Mouse (Mus musculus): ENCODE data around the gene Pih1d1. TPM values are rescaled to one million over a fixed set of nuclear protein-coding genes. Genes with fewer than 3 reads are reported as not detected.
A peak's percentile ranks its signal among the peaks of the same experiment; 100 is the strongest.
"Not testable (repeated sequence)": the region's sequence is repeated elsewhere in the genome, so short reads cannot be mapped to it uniquely, and the experiment has no call there.

The Pih1d1 gene
- polyA plus RNA-seq, 1 experiment from 2014 or later: 98.8 TPM

- peaks cover 56% of the 10 kb centered on the region for H3K27me3 ChIP-seq
- peak overlapping the region; percentile 65; the same call in 1 of the 2 replicates for H3K4me2 ChIP-seq
- H3K9ac ChIP-seq: no peak overlapping the region
- H3K36me3 ChIP-seq: 0 out of 2 replicates have a peak, but pooled peaks cover 10% of the 10 kb centered on the region
- peaks cover 21% of the 10 kb centered on the region for H3K4me1 ChIP-seq (replicated peaks)
- H3K27ac ChIP-seq (replicated peaks): no peak overlapping the region
- 75% methylated on average over 9 of the region's 9 CpGs for WGBS
- no peaks in the 10 kb centered on the region for H3K9me3 ChIP-seq
- no peak for ATAC-seq (ENCODE audit: low FRiP score, low read depth)
- H3K4me3 ChIP-seq: no peak overlapping the region
Measured at GRCm38 (mm10) chr7:45162996-45163615, 9.0 kb downstream of the Pih1d1 start.

GRCm38 (mm10) chr7:45163735-45164490 lies 9.8 kb downstream of the Pih1d1 start, which contains the start of gene Slc17a7:
TSS of gene Slc17a7 (plus strand) at chr7:45163949.
- 0 out of 2 replicates have a peak, but pooled peaks cover 8% of the 10 kb centered on the region for H3K36me3 ChIP-seq
- no peak for ATAC-seq (ENCODE audit: low FRiP score, low read depth)
- no peak within 1 kb of the TSS for H3K27ac ChIP-seq (replicated peaks)
- peak within 1 kb of the TSS; percentile 37; the same call in 1 of the 2 replicates for H3K9ac ChIP-seq
- H3K27me3 ChIP-seq: peaks cover 64% of the 10 kb centered on the region
- peaks cover 28% of the 10 kb centered on the region for H3K4me1 ChIP-seq (replicated peaks)
- H3K9me3 ChIP-seq: no peaks in the 10 kb centered on the region
- H3K4me3 ChIP-seq: peak within 1 kb of the TSS; percentile 37
- 1% methylated on average over 25 of the region's 41 CpGs for WGBS
- H3K4me2 ChIP-seq: peak within 1 kb of the TSS; percentile 87

- H3K27me3 ChIP-seq: peaks cover 74% of the 10 kb centered on the region
- no peak overlapping the region for H3K4me3 ChIP-seq
- H3K4me2 ChIP-seq: no peak overlapping the region
- H3K9me3 ChIP-seq: no peaks in the 10 kb centered on the region
- 74% methylated on average over 5 of the region's 5 CpGs for WGBS
- H3K4me1 ChIP-seq (replicated peaks): peaks cover 28% of the 10 kb centered on the region
- no peak overlapping the region for H3K27ac ChIP-seq (replicated peaks)
- H3K9ac ChIP-seq: no peak overlapping the region
- H3K36me3 ChIP-seq: 0 out of 2 replicates have a peak, but pooled peaks cover 6% of the 10 kb centered on the region
- no peak for ATAC-seq (ENCODE audit: low FRiP score, low read depth)
Measured at GRCm38 (mm10) chr7:45164833-45165232, 10.7 kb downstream of the Pih1d1 start.

- no peak overlapping the region for H3K4me2 ChIP-seq
- H3K4me3 ChIP-seq: no peak overlapping the region
- H3K4me1 ChIP-seq (replicated peaks): peaks cover 28% of the 10 kb centered on the region
- no peaks in the 10 kb centered on the region for H3K9me3 ChIP-seq
- 50% methylated on average over 11 of the region's 11 CpGs for WGBS
- no peak overlapping the region for H3K27ac ChIP-seq (replicated peaks)
- 0 out of 2 replicates have a peak, but pooled peaks cover 2% of the 10 kb centered on the region for H3K36me3 ChIP-seq
- peaks cover 80% of the 10 kb centered on the region for H3K27me3 ChIP-seq
- ATAC-seq (ENCODE audit: low FRiP score, low read depth): no peak
- H3K9ac ChIP-seq: no peak overlapping the region
Measured at GRCm38 (mm10) chr7:45165701-45166100, 11.6 kb downstream of the Pih1d1 start.

- Histone ChIP-seq H3K4me3 (no peak overlapping the region), H3K36me3 (no peaks in the 10 kb centered on the region), H3K4me2 (no peak overlapping the region), H3K9ac (no peak overlapping the region), H3K4me1 (replicated peaks) (peaks cover 28% of the 10 kb centered on the region), H3K27ac (replicated peaks) (no peak overlapping the region), H3K9me3 (no peaks in the 10 kb centered on the region), H3K27me3 (peaks cover 80% of the 10 kb centered on the region)
- no peak for ATAC-seq (ENCODE audit: low FRiP score, low read depth)
- 28% methylated on average over 9 of the region's 10 CpGs for WGBS
Measured at GRCm38 (mm10) chr7:45166950-45167401, 12.9 kb downstream of the Pih1d1 start.

GRCm38 (mm10) chr7:45167761-45168445 lies 13.8 kb downstream of the Pih1d1 start:
- WGBS: 3% methylated on average over 19 of the region's 19 CpGs
- no peak for ATAC-seq (ENCODE audit: low FRiP score, low read depth)
- Histone ChIP-seq H3K36me3 (no peaks in the 10 kb centered on the region), H3K9me3 (no peaks in the 10 kb centered on the region), H3K27me3 (peaks cover 79% of the 10 kb centered on the region), H3K4me2 (peak overlapping the region; percentile 47; the same call in 1 of the 2 replicates), H3K9ac (no peak overlapping the region), H3K4me1 (replicated peaks) (peaks cover 19% of the 10 kb centered on the region), H3K4me3 (0 out of 2 replicates have a peak overlapping the region, but pooled peaks have one; percentile 20), H3K27ac (replicated peaks) (no peak overlapping the region)

GRCm38 (mm10) chr7:45168656-45169055 lies 14.6 kb downstream of the Pih1d1 start:
- ATAC-seq (ENCODE audit: low FRiP score, low read depth): no peak
- peaks cover 75% of the 10 kb centered on the region for H3K27me3 ChIP-seq

GRCm38 (mm10) chr7:45169495-45169894 lies 15.4 kb downstream of the Pih1d1 start:
- WGBS: 94% methylated on average over 3 of the region's 3 CpGs
- no peak overlapping the region for H3K4me2 ChIP-seq
- peaks cover 75% of the 10 kb centered on the region for H3K27me3 ChIP-seq

More at GRCm38 (mm10) chr7:45168656-45169055, 14.6 kb downstream of the Pih1d1 start:
- Histone ChIP-seq H3K27ac (replicated peaks) (no peak overlapping the region), H3K9ac (no peak overlapping the region), H3K4me1 (replicated peaks) (peaks cover 18% of the 10 kb centered on the region), H3K4me3 (peak overlapping the region; percentile 20), H3K9me3 (no peaks in the 10 kb centered on the region), H3K36me3 (no peaks in the 10 kb centered on the region), H3K4me2 (peak overlapping the region; percentile 47)
- WGBS: 3% methylated on average over 24 of the region's 24 CpGs

GRCm38 (mm10) chr7:45172974-45173373 lies 18.9 kb downstream of the Pih1d1 start:
- no peak for ATAC-seq (ENCODE audit: low FRiP score, low read depth)
- Histone ChIP-seq H3K9ac (no peak overlapping the region), H3K4me1 (replicated peaks) (peaks cover 25% of the 10 kb centered on the region), H3K4me3 (no peak overlapping the region), H3K27me3 (peaks cover 75% of the 10 kb centered on the region), H3K4me2 (no peak overlapping the region), H3K27ac (replicated peaks) (no peak overlapping the region), H3K9me3 (no peaks in the 10 kb centered on the region), H3K36me3 (no peaks in the 10 kb centered on the region)
- WGBS: 61% methylated on average over 7 of the region's 7 CpGs

More at GRCm38 (mm10) chr7:45169495-45169894, 15.4 kb downstream of the Pih1d1 start:
- H3K4me1 ChIP-seq (replicated peaks): peaks cover 12% of the 10 kb centered on the region
- H3K36me3 ChIP-seq: no peaks in the 10 kb centered on the region
- no peak for ATAC-seq (ENCODE audit: low FRiP score, low read depth)
- no peaks in the 10 kb centered on the region for H3K9me3 ChIP-seq
- no peak overlapping the region for H3K9ac ChIP-seq
- no peak overlapping the region for H3K27ac ChIP-seq (replicated peaks)
- no peak overlapping the region for H3K4me3 ChIP-seq

- not testable (repeated sequence) for H3K9me3 ChIP-seq; H3K4me3 ChIP-seq; H3K9ac ChIP-seq; ATAC-seq (ENCODE audit: low FRiP score, low read depth); H3K4me2 ChIP-seq; H3K36me3 ChIP-seq; H3K27ac ChIP-seq (replicated peaks)
- H3K4me1 ChIP-seq (replicated peaks): peaks cover 18% of the 10 kb centered on the region
- peaks cover 75% of the 10 kb centered on the region for H3K27me3 ChIP-seq
- WGBS: 69% methylated on average over 1 of the region's 1 CpGs
Measured at GRCm38 (mm10) chr7:45173772-45174171, 19.7 kb downstream of the Pih1d1 start.

GRCm38 (mm10) chr7:45174567-45175280 lies 20.6 kb downstream of the Pih1d1 start:
- no peak overlapping the region for H3K4me3 ChIP-seq
- H3K9me3 ChIP-seq: no peaks in the 10 kb centered on the region
- WGBS: 3% methylated on average over 28 of the region's 29 CpGs
- no peaks in the 10 kb centered on the region for H3K36me3 ChIP-seq
- H3K4me1 ChIP-seq (replicated peaks): peaks cover 17% of the 10 kb centered on the region
- no peak overlapping the region for H3K4me2 ChIP-seq
- H3K9ac ChIP-seq: no peak overlapping the region
- ATAC-seq (ENCODE audit: low FRiP score, low read depth): no peak
- H3K27me3 ChIP-seq: peaks cover 75% of the 10 kb centered on the region
- no peak overlapping the region for H3K27ac ChIP-seq (replicated peaks)
